Mouse (Mus musculus): ENCODE results near the gene Lrrc15. TPM values are rescaled to one million over a fixed set of nuclear protein-coding genes. Genes with fewer than 3 reads are reported as not detected.

Gene Lrrc15
- total RNA-seq, 4 experiments from 2014 or later = 0.06 to 0.41 (median 0.19) TPM; not detected in 1

- no peak for DNase-seq (ENCODE audit: low spot score)
Observed at GRCm38 (mm10) chr16:30238791-30239190, 44.3 kb downstream of the Lrrc15 start.

GRCm38 (mm10) chr16:30236091-30236699 lies 46.9 kb downstream of the Lrrc15 start:
- peak; percentile 79 for DNase-seq (ENCODE audit: low spot score)

- DNase-seq (ENCODE audit: low spot score) = no peak
Observed at GRCm38 (mm10) chr16:30235577-30235976, 47.5 kb downstream of the Lrrc15 start.

DNA sequence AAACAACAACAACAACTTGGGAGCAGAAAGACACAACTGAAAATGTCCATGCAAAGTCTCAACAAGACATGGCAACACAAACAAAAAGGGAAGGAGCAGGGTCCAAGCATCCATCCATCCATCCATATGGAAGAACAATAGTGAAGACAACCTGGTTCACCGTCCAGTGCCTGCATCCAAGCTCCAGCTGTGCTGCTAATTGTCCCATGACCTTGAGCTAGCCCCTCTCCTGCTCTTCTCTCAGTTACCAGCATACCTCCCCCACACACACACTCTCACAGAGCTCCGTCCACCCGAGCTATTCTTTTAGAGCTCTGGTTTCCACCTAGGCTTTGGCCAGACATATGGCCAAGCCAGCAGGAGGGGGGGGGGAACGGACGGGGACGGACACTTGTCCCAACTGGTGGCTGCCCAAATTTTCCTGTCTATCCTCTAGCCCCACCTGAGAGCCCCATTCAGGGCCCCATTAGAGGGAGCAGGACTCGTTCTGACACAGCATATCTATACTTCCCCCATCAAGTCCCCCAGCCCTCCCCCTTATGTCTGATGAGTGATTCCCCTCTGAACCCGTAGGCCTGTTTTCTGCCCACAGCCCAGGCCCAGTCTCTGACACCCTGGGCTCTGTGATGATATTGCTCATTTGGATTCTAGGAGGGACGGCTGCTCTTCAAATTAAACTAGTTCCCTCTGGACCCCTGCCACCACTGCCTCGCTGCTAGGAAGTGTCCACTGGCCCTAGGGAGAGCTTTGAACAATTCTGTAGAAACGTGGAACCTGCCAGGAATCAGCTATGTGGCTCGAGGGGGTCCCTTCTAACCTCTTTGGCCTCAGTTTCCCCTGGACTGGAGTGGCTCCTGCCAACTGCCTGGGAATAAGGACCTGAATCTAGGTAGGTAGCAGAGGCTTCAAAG lies 48.2 kb downstream of the Lrrc15 start:
- no peak for DNase-seq (ENCODE audit: low spot score)

DNA sequence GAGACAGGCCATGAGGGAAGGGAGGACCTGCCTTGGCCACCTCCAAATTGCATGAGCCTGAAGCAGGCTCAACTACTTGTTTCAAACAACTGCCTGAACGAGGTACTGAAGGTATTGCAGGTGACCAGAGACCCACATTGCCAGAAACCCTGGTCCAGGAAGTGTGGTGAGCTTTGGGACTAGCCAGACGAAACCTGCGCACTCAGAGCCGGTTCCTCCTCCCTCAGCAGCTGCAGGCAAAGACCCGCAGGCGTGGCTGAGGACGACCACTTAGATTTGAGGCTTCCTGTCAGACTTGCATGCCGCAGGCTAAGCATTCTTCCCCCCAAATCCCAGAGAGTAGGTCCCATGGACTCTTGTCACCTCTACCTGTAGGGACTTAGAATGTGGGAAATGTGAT lies 49.0 kb downstream of the Lrrc15 start:
- no peak for DNase-seq (ENCODE audit: low spot score)

- DNase-seq (ENCODE audit: low spot score) = no peak
Observed at GRCm38 (mm10) chr16:30231882-30232604, 51.0 kb downstream of the Lrrc15 start.

- no peak for DNase-seq (ENCODE audit: low spot score)
Observed at GRCm38 (mm10) chr16:30227352-30227751, 55.7 kb downstream of the Lrrc15 start.

GRCm38 (mm10) chr16:30221161-30221782 lies 61.8 kb downstream of the Lrrc15 start:
- DNase-seq (ENCODE audit: low spot score) = no peak

Other genes with a start within 250 kb of the Lrrc15 start
- gene Hes1, start 218.9 kb downstream of the Lrrc15 start, total RNA-seq (2022) = 10 to 100 TPM; 17.9 to 29.6 (median 23.7) TPM
- under 1 TPM in 2 of 4 experiments, not detected in 2; 0.17 to 0.22 TPM for gene Cpn2, start 15.8 kb downstream of the Lrrc15 start, total RNA-seq (2022)
- gene Gp5, start 27.5 kb upstream of the Lrrc15 start, total RNA-seq (2022) = under 1 TPM; 0.19 to 0.83 (median 0.41) TPM
- gene Atp13a3, start 122.7 kb upstream of the Lrrc15 start, total RNA-seq (2022) = 10 to 100 TPM; 43.1 to 54.9 (median 50.5) TPM

Data from heart, adult 8-10 months (tissue).